Mouse (Mus musculus): ENCODE results near the gene Lamc1. TPM values are rescaled to one million over a fixed set of nuclear protein-coding genes. Genes with fewer than 3 reads are reported as not detected.

Lamc1 gene
- polyA plus RNA-seq, 1 experiment from 2014 or later, result 36.0 TPM

- no peak for ATAC-seq (replicated peaks; ENCODE audit: insufficient number of reproducible peaks, low FRiP score, low TSS enrichment, low read depth)
- no peak for DNase-seq (ENCODE audit: low spot score)
- Histone ChIP-seq H3K36me3 (replicated peaks; ENCODE audit: control insufficient read depth, insufficient read depth, low read depth, low read length) (peaks cover 2% of the 10 kb centered on the region), H3K9me3 (replicated peaks; ENCODE audit: control insufficient read depth, low read length) (no peaks in the 10 kb centered on the region), H3K4me1 (ENCODE audit: control insufficient read depth, insufficient read depth, low read length) (no peaks in the 10 kb centered on the region), H3K9ac (replicated peaks; ENCODE audit: low read length) (no peak overlapping the region), H3K27me3 (ENCODE audit: control insufficient read depth, insufficient read depth, low read length) (no peaks in the 10 kb centered on the region), H3K27ac (replicated peaks; ENCODE audit: low read depth, low read length) (no peak overlapping the region), H3K4me2 (ENCODE audit: low read depth, low read length) (no peak overlapping the region), H3K4me3 (ENCODE audit: low read depth, low read length) (no peak overlapping the region)
- 84% methylated on average over 4 of the region's 4 CpGs for WGBS
Measured at GRCm38 (mm10) chr1:153235576-153235975, 97.0 kb downstream of the Lamc1 start.

GRCm38 (mm10) chr1:153231681-153232080 lies 100.9 kb downstream of the Lamc1 start:
- ATAC-seq (replicated peaks; ENCODE audit: insufficient number of reproducible peaks, low FRiP score, low TSS enrichment, low read depth) (no peak), DNase-seq (ENCODE audit: low spot score) (no peak)
- H3K27ac ChIP-seq (replicated peaks; ENCODE audit: low read depth, low read length), result no peak overlapping the region
- H3K9ac ChIP-seq (replicated peaks; ENCODE audit: low read length), result no peak overlapping the region
- H3K27me3 ChIP-seq (ENCODE audit: control insufficient read depth, insufficient read depth, low read length), result no peaks in the 10 kb centered on the region
- H3K4me1 ChIP-seq (ENCODE audit: control insufficient read depth, insufficient read depth, low read length), result no peaks in the 10 kb centered on the region
- H3K9me3 ChIP-seq (replicated peaks; ENCODE audit: control insufficient read depth, low read length), result no peaks in the 10 kb centered on the region
- 92% methylated on average over 9 of the region's 9 CpGs for WGBS
- no peak overlapping the region for H3K4me2 ChIP-seq (ENCODE audit: low read depth, low read length)
- H3K36me3 ChIP-seq (replicated peaks; ENCODE audit: control insufficient read depth, insufficient read depth, low read depth, low read length), result peaks cover 2% of the 10 kb centered on the region
- no peak overlapping the region for H3K4me3 ChIP-seq (ENCODE audit: low read depth, low read length)

- WGBS, result 83% methylated on average over 4 of the region's 4 CpGs
- no peak for DNase-seq (ENCODE audit: low spot score)
- peaks cover 2% of the 10 kb centered on the region; the same call in 1 of the 2 replicates for H3K36me3 ChIP-seq (replicated peaks; ENCODE audit: control insufficient read depth, insufficient read depth, low read depth, low read length)
Measured at GRCm38 (mm10) chr1:153227916-153228315, 104.7 kb downstream of the Lamc1 start.

GRCm38 (mm10) chr1:153227096-153227495 lies 105.5 kb downstream of the Lamc1 start:
- no peak overlapping the region for H3K27ac ChIP-seq (replicated peaks; ENCODE audit: low read depth, low read length)
- ATAC-seq (replicated peaks; ENCODE audit: insufficient number of reproducible peaks, low FRiP score, low TSS enrichment, low read depth) (no peak), DNase-seq (ENCODE audit: low spot score) (no peak)
- H3K9ac ChIP-seq (replicated peaks; ENCODE audit: low read length), result no peak overlapping the region
- peaks cover 2% of the 10 kb centered on the region; the same call in 1 of the 2 replicates for H3K36me3 ChIP-seq (replicated peaks; ENCODE audit: control insufficient read depth, insufficient read depth, low read depth, low read length)
- H3K4me3 ChIP-seq (ENCODE audit: low read depth, low read length), result no peak overlapping the region
- 91% methylated on average over 8 of the region's 8 CpGs for WGBS
- no peaks in the 10 kb centered on the region for H3K9me3 ChIP-seq (replicated peaks; ENCODE audit: control insufficient read depth, low read length)
- H3K4me1 ChIP-seq (ENCODE audit: control insufficient read depth, insufficient read depth, low read length), result no peaks in the 10 kb centered on the region
- no peak overlapping the region for H3K4me2 ChIP-seq (ENCODE audit: low read depth, low read length)
- no peaks in the 10 kb centered on the region for H3K27me3 ChIP-seq (ENCODE audit: control insufficient read depth, insufficient read depth, low read length)

More at GRCm38 (mm10) chr1:153227916-153228315, 104.7 kb downstream of the Lamc1 start:
- Histone ChIP-seq H3K9ac (replicated peaks; ENCODE audit: low read length) (no peak overlapping the region), H3K4me3 (ENCODE audit: low read depth, low read length) (no peak overlapping the region), H3K4me1 (ENCODE audit: control insufficient read depth, insufficient read depth, low read length) (no peaks in the 10 kb centered on the region), H3K27me3 (ENCODE audit: control insufficient read depth, insufficient read depth, low read length) (no peaks in the 10 kb centered on the region), H3K27ac (replicated peaks; ENCODE audit: low read depth, low read length) (no peak overlapping the region), H3K9me3 (replicated peaks; ENCODE audit: control insufficient read depth, low read length) (no peaks in the 10 kb centered on the region), H3K4me2 (ENCODE audit: low read depth, low read length) (no peak overlapping the region)
- ATAC-seq (replicated peaks; ENCODE audit: insufficient number of reproducible peaks, low FRiP score, low TSS enrichment, low read depth), result no peak

- Histone ChIP-seq H3K4me3 (ENCODE audit: low read depth, low read length) (no peak overlapping the region), H3K9ac (replicated peaks; ENCODE audit: low read length) (no peak overlapping the region), H3K36me3 (replicated peaks; ENCODE audit: control insufficient read depth, insufficient read depth, low read depth, low read length) (no peaks in the 10 kb centered on the region; the same call in 1 of the 2 replicates), H3K9me3 (replicated peaks; ENCODE audit: control insufficient read depth, low read length) (no peaks in the 10 kb centered on the region), H3K27ac (replicated peaks; ENCODE audit: low read depth, low read length) (no peak overlapping the region), H3K4me2 (ENCODE audit: low read depth, low read length) (no peak overlapping the region), H3K27me3 (ENCODE audit: control insufficient read depth, insufficient read depth, low read length) (no peaks in the 10 kb centered on the region), H3K4me1 (ENCODE audit: control insufficient read depth, insufficient read depth, low read length) (no peaks in the 10 kb centered on the region)
- WGBS, result 90% methylated on average over 21 of the region's 21 CpGs
- ATAC-seq (replicated peaks; ENCODE audit: insufficient number of reproducible peaks, low FRiP score, low TSS enrichment, low read depth) (no peak), DNase-seq (ENCODE audit: low spot score) (no peak)
Measured at GRCm38 (mm10) chr1:153225786-153226725, 106.5 kb downstream of the Lamc1 start.

GRCm38 (mm10) chr1:153224331-153224730 lies 108.3 kb downstream of the Lamc1 start:
- Histone ChIP-seq H3K4me3 (ENCODE audit: low read depth, low read length) (no peak overlapping the region), H3K27ac (replicated peaks; ENCODE audit: low read depth, low read length) (no peak overlapping the region), H3K9me3 (replicated peaks; ENCODE audit: control insufficient read depth, low read length) (no peaks in the 10 kb centered on the region), H3K27me3 (ENCODE audit: control insufficient read depth, insufficient read depth, low read length) (no peaks in the 10 kb centered on the region), H3K9ac (replicated peaks; ENCODE audit: low read length) (no peak overlapping the region), H3K4me2 (ENCODE audit: low read depth, low read length) (no peak overlapping the region), H3K36me3 (replicated peaks; ENCODE audit: control insufficient read depth, insufficient read depth, low read depth, low read length) (no peaks in the 10 kb centered on the region; the same call in 1 of the 2 replicates), H3K4me1 (ENCODE audit: control insufficient read depth, insufficient read depth, low read length) (no peaks in the 10 kb centered on the region)
- 65% methylated on average over 5 of the region's 5 CpGs for WGBS
- ATAC-seq (replicated peaks; ENCODE audit: insufficient number of reproducible peaks, low FRiP score, low TSS enrichment, low read depth), result no peak
- no peak for DNase-seq (ENCODE audit: low spot score)

- DNase-seq (ENCODE audit: low spot score) (no peak), ATAC-seq (replicated peaks; ENCODE audit: insufficient number of reproducible peaks, low FRiP score, low TSS enrichment, low read depth) (no peak)
- Histone ChIP-seq H3K27me3 (ENCODE audit: control insufficient read depth, insufficient read depth, low read length) (no peaks in the 10 kb centered on the region), H3K9me3 (replicated peaks; ENCODE audit: control insufficient read depth, low read length) (no peaks in the 10 kb centered on the region), H3K27ac (replicated peaks; ENCODE audit: low read depth, low read length) (no peak overlapping the region), H3K4me1 (ENCODE audit: control insufficient read depth, insufficient read depth, low read length) (no peaks in the 10 kb centered on the region), H3K36me3 (replicated peaks; ENCODE audit: control insufficient read depth, insufficient read depth, low read depth, low read length) (no peaks in the 10 kb centered on the region), H3K4me3 (ENCODE audit: low read depth, low read length) (no peak overlapping the region), H3K9ac (replicated peaks; ENCODE audit: low read length) (no peak overlapping the region), H3K4me2 (ENCODE audit: low read depth, low read length) (no peak overlapping the region)
- WGBS, result 66% methylated on average over 9 of the region's 9 CpGs
Measured at GRCm38 (mm10) chr1:153219376-153219775, 113.2 kb downstream of the Lamc1 start.

GRCm38 (mm10) chr1:153216516-153216915 lies 116.1 kb downstream of the Lamc1 start:
- Histone ChIP-seq H3K27ac (replicated peaks; ENCODE audit: low read depth, low read length) (no peak overlapping the region), H3K27me3 (ENCODE audit: control insufficient read depth, insufficient read depth, low read length) (no peaks in the 10 kb centered on the region), H3K36me3 (replicated peaks; ENCODE audit: control insufficient read depth, insufficient read depth, low read depth, low read length) (no peaks in the 10 kb centered on the region), H3K4me3 (ENCODE audit: low read depth, low read length) (no peak overlapping the region), H3K9me3 (replicated peaks; ENCODE audit: control insufficient read depth, low read length) (no peaks in the 10 kb centered on the region), H3K4me2 (ENCODE audit: low read depth, low read length) (no peak overlapping the region), H3K4me1 (ENCODE audit: control insufficient read depth, insufficient read depth, low read length) (no peaks in the 10 kb centered on the region), H3K9ac (replicated peaks; ENCODE audit: low read length) (no peak overlapping the region)
- ATAC-seq (replicated peaks; ENCODE audit: insufficient number of reproducible peaks, low FRiP score, low TSS enrichment, low read depth), result no peak
- 78% methylated on average over 4 of the region's 4 CpGs for WGBS
- no peak for DNase-seq (ENCODE audit: low spot score)
